Mouse (Mus musculus): ENCODE data around the gene Usp49.
A peak's percentile ranks its signal among the peaks of the same experiment; 100 is the strongest.

The Usp49 gene

GRCm38 (mm10) chr17:47693671-47694441 is 63.4 kb downstream of the Usp49 start:
- no peak for DNase-seq (ENCODE audit: low read depth, low spot score)

GRCm38 (mm10) chr17:47694442-47694502 is 63.8 kb downstream of the Usp49 start, which contains the start of gene Gm21981:
TSS of gene Gm21981 (minus strand) at chr17:47694455.
- no peak for DNase-seq (ENCODE audit: low read depth, low spot score)

- peak; percentile 89 for DNase-seq (ENCODE audit: low read depth, low spot score)
Measured at GRCm38 (mm10) chr17:47694503-47695336, 64.2 kb downstream of the Usp49 start, which contains the start of gene Prickle4. TSS of gene Prickle4 (minus strand) at chr17:47694736.

GRCm38 (mm10) chr17:47695337-47695710 is 64.8 kb downstream of the Usp49 start:
- no peak for DNase-seq (ENCODE audit: low read depth, low spot score)

GRCm38 (mm10) chr17:47698156-47698555 is 67.7 kb downstream of the Usp49 start:
- DNase-seq (ENCODE audit: low read depth, low spot score) = no peak

GRCm38 (mm10) chr17:47699055-47699454 is 68.6 kb downstream of the Usp49 start:
- DNase-seq (ENCODE audit: low read depth, low spot score) = no peak

GRCm38 (mm10) chr17:47701793-47702192 is 71.3 kb downstream of the Usp49 start:
- DNase-seq (ENCODE audit: low read depth, low spot score) = no peak

- no peak for DNase-seq (ENCODE audit: low read depth, low spot score)
Measured at GRCm38 (mm10) chr17:47702548-47703345, 72.3 kb downstream of the Usp49 start.

GRCm38 (mm10) chr17:47703556-47703955 is 73.1 kb downstream of the Usp49 start:
- DNase-seq (ENCODE audit: low read depth, low spot score) = no peak

- no peak for DNase-seq (ENCODE audit: low read depth, low spot score)
Measured at GRCm38 (mm10) chr17:47704692-47705091, 74.2 kb downstream of the Usp49 start.

GRCm38 (mm10) chr17:47706196-47706595 is 75.7 kb downstream of the Usp49 start:
- DNase-seq (ENCODE audit: low read depth, low spot score) = no peak

GRCm38 (mm10) chr17:47707961-47708360 is 77.5 kb downstream of the Usp49 start:
- no peak for DNase-seq (ENCODE audit: low read depth, low spot score)

GRCm38 (mm10) chr17:47708972-47709371 is 78.5 kb downstream of the Usp49 start:
- DNase-seq (ENCODE audit: low read depth, low spot score) = no peak

GRCm38 (mm10) chr17:47710036-47710435 is 79.5 kb downstream of the Usp49 start:
- DNase-seq (ENCODE audit: low read depth, low spot score) = no peak

GRCm38 (mm10) chr17:47711883-47712282 is 81.4 kb downstream of the Usp49 start:
- no peak for DNase-seq (ENCODE audit: low read depth, low spot score)

- DNase-seq (ENCODE audit: low read depth, low spot score) = no peak
Measured at GRCm38 (mm10) chr17:47712889-47713571, 82.5 kb downstream of the Usp49 start.

- no peak for DNase-seq (ENCODE audit: low read depth, low spot score)
Measured at GRCm38 (mm10) chr17:47715037-47715436, 84.5 kb downstream of the Usp49 start.

GRCm38 (mm10) chr17:47721183-47721582 is 90.7 kb downstream of the Usp49 start:
- no peak for DNase-seq (ENCODE audit: low read depth, low spot score)

GRCm38 (mm10) chr17:47726566-47726965 is 96.1 kb downstream of the Usp49 start, which contains the start of gene Pgc:
TSS of gene Pgc (plus strand) at chr17:47726842.
- DNase-seq (ENCODE audit: low read depth, low spot score) = no peak

- DNase-seq (ENCODE audit: low read depth, low spot score) = no peak
Measured at GRCm38 (mm10) chr17:47730633-47731575, 100.4 kb downstream of the Usp49 start.
